Mouse (Mus musculus): Measurements from ENCODE around the gene Smco2.
A peak's percentile ranks its signal among the peaks of the same experiment; 100 is the strongest.
"Not testable (repeated sequence)": the region's sequence is repeated elsewhere in the genome, so short reads cannot be mapped to it uniquely, and the experiment has no call there.

Smco2 gene

GRCm38 (mm10) chr6:146863154-146863553 lies 13.2 kb downstream of the Smco2 start:
- DNase-seq = no peak

GRCm38 (mm10) chr6:146864370-146864769 lies 14.5 kb downstream of the Smco2 start:
- not testable (repeated sequence) for DNase-seq

DNA sequence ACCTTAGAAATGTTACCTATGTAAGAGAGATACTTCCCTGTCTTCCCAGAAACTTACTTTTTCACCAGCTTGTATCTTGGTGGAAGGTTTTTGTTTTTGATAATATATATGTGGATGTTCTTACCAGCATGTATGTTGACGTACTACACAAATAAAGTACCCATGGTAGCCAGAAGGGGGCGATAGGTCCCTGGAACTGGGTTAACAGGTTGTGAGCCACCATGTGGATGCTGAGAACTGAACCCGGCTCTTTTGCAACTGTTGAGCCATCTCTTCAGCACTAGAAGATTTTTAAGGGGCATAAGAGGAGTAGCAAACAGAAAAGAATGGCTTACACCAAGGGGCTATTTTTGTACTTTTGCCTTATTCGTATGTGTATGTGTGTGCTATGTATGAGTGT lies 15.8 kb downstream of the Smco2 start:
- DNase-seq = no peak

DNA sequence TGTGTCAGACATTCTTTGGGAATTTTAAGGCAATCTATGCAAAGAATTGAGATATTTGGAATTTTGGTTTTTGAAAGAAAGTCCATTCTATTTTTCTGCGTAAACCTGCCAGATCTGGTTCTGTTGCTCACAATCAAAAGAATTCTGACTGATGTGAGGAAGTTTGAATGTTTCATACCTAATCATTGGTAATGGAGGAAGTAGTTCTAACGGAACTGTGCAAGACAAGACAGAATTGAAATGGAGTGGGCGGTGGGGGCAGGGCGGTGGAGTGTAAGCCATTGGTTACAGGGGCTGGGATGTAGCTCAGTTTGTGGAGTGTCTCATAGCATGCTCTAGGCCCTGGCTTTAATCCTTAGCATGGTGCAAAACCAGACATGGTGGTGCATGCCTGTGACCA lies 22.1 kb downstream of the Smco2 start:
- DNase-seq = no peak

DNA sequence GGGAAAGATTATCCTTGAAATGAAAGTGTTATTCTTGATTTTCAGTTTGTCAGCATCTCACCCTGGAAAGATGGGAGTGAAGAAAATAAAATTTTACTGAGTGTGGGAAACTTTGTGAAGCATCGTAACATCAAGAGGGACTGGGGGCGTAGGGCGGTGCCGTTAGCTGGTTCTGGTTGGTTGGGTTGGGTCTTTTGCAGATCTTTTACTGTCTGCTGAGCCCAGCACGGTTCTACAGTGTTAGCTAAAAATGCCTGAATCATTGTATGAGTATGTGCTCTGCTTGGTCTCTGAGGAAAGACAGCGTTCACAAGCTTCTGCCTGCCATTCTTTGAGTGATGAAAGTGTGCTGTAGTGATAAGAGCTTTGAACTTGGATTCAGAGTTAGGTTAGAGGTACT lies 24.5 kb downstream of the Smco2 start:
- no peak for DNase-seq

- no peak for DNase-seq
These were observed 26.9 kb downstream of the Smco2 start for GRCm38 (mm10) chr6:146876820-146877219.

- no peak for DNase-seq
These were observed 27.6 kb downstream of the Smco2 start for GRCm38 (mm10) chr6:146877425-146878045.

DNA sequence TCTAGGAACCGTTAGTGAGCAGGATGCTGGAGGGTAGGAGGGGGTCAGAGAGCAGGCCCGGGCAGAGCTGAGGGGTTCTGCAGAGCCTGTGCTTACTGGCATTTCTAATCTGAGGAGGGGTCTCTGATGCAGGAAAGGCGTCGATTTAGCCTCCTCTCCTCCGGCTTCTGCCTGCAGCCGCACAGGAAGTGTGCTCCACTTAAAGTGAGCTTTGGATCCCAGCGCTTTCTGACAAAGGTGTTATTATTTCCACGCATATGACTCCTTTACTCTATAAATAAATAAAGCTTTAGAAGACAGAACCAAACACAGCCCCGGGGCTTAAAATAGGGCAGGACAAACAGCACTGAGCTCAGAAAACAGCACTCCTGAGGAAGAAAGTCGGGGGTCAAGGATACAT lies 29.0 kb downstream of the Smco2 start:
- no peak for DNase-seq

- DNase-seq = no peak
These were observed 30.0 kb downstream of the Smco2 start for GRCm38 (mm10) chr6:146879856-146880255.

DNA sequence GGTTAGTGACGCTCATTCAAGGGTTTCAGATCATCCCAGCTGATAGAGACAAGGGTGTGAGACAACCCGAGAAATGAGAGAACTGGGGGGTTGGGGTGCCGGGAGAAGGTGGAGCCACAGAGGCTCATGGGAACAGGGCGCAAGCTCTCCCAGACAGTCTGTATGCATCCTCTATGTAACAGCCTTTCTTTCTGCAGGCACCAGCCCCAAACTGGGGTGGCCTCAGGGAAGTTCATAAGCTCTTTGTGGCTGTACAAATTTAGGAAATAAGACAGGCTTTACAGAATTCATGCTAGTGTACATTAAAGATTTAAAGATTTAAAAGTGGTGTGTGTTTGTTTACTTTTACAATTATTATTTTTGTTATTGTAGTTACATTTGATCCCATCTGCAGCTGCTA lies 30.4 kb downstream of the Smco2 start:
- no peak for DNase-seq

DNA sequence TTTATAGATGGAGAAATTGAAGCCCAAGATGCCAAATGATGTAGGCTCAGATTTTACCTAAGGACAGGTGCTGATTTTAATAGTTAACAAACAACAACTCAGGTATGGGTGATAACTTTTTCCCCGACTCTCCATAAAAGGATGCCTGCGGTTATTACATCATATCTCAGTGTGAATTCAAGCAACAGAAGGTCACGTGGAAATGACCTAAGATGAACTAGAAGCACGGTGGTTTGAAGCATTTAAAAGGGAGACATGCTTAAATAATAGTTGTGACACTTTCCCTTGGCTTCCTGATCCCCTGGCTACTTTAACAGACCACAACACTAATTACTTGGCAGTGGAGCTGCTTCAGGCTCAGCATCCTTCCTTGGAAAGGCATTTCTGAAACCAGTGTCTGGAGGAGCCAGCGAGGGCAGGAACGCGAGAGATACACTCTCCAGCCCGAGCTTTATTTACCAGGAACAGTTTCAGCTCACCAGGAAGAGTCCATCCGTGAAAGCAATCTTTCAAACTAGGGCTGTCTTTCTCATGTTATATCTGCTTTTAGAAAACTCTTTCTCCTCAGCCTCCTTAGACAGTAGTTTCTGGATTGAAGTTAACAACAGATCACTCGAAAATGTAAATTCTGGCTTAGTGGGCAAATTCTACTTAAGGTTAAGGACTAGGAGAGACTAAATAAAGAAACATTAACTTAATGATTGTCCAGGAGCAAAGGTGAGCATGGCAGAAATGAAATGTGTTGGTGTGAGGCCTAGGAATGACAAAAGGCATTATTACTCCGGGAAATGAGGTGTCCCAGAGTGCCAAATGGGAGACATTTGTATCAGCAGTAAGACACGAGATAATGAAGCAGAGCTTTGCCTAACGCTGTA lies 32.2 kb downstream of the Smco2 start:
- DNase-seq = no peak

- no peak for DNase-seq
These were observed 33.5 kb downstream of the Smco2 start for GRCm38 (mm10) chr6:146883426-146883825.

DNA sequence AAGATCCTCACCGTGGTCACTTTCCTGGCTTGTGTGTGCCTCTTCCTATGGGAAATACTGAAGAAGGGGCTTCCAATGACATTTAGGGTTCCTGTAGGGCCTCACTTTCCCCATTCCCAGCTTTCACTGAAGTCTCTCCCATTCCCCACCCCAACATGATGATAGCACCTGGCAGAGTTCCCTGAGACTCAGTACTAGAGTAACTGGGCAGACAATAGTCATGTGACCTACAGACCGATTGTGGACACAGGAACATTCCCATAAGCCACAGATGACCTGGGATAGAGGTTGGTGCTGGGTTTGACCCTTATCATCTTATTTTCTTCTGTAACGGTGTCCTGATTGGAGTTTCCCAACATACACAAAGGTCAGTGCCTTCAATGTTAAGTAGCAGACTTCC lies 34.3 kb downstream of the Smco2 start:
- DNase-seq = no peak

- DNase-seq = peak; percentile 78
These were observed 34.9 kb downstream of the Smco2 start for GRCm38 (mm10) chr6:146884851-146885250.

DNA sequence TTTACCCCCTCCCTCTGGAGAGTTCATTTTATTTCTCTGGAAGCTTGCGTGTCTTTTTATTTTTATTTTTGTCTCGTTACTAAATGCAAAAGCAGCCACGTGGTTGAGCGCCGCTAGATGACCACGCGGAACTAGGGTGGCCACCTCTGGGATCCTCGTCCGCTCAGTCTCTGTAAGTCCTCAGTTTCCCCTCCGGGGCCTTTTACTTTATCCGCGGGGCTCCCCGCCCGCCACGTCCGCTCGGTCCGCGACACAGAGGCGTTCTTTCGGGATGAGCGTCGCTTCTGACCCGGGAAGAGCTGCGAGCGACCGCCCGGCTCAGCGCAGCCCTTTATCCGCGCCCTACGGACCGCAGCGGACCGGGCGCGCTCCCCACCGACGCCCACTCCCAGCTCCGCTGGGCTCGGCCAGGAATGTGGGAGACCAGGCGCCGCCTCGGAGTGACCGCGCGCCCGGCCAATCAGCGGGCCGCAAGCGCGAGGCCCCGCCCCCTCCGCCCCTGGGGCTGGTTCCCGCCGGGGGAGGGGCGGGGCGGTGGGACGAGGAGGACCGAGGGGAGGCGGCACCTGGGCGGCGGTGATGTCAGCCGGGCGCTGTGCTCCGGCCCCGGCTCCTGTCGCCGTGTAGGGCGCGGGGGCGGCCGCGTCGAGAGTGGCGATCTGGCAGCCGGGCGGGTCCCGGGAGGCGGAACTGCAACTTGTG lies 38.2 kb downstream of the Smco2 start, which contains the start of gene Ppfibp1:
TSS of gene Ppfibp1 (plus strand) at position 530 of the 702 bp plus-strand sequence.
- peak; percentile 95 for DNase-seq

DNA sequence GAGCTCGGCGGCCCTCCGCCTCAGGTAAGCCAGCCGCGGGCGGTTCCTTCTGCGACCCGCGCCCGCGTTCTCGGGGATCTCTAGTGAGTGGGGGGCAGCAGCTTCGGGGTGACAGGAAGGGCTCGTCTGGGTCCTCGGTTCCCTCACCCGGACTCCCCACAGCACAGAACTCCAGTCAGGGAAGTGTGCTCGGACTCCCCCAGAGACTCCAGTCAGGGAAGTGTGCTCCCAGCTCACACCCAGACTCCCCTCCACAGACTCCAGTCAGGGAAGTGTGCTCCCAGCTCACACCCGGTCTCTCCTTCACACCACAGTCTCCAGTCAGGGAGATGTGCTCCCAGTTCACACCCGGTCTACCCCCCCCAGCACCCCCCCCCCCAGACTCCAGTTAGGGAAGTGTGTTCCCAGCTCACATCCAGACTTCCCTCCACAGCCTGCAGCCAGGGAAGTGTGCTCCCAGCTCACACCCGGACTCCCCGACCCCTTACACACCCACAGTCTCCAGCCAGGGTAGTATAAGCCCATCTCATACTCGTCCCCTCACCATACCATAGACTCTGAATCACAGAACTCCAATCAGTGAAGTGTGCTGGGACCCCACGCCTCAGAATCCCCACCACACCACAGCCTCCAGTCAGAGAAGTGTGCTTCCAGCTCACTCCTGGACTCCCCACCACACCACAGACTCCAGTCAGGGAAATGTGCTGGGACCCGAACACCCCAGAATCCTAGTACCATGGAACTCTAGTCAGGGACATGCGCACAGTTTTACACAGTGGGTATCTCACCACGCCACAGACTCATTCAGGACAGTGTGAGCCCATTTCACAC lies 39.0 kb downstream of the Smco2 start:
- no peak for DNase-seq

DNA sequence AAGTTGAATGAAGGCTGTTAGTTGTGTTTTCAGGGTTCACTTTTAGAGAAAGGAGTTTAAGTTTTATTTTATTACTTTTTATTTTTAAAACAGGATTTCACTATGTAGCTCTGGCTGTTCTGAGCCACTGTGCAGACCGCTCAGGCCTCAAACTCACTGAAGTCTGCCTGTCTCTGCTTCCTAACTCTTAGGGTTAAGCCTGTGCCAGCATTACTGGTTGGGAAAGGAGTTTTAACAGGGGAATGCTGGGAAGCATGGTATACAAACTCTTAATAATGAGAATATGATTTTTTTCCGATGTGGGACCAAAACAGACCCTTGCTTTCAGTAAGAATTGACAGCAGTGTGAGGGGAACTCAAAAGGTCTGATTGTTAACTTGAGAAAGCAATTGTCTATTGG lies 40.3 kb downstream of the Smco2 start:
- DNase-seq = no peak

DNA sequence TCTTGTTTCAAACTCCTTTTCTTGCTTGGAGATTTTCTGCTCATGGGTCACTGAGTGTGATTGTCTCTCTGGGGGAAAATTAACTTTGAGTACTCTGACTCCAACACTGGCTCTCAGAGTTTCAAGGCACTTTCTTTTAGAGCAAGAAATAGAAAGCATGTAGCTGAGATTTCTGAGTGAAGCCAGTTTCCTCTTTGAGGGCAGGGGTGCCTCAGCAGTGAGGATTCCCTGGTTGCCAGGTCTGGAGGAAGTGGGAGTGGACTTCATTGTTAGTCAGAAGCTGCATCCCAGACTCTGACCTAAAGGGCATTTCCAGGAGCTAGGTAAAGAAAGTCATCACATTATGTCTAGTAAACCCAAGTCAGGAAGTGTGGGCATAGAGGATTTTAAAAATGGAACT lies 40.7 kb downstream of the Smco2 start:
- DNase-seq = no peak

GRCm38 (mm10) chr6:146893890-146894289 lies 44.0 kb downstream of the Smco2 start:
- DNase-seq = no peak

DNA sequence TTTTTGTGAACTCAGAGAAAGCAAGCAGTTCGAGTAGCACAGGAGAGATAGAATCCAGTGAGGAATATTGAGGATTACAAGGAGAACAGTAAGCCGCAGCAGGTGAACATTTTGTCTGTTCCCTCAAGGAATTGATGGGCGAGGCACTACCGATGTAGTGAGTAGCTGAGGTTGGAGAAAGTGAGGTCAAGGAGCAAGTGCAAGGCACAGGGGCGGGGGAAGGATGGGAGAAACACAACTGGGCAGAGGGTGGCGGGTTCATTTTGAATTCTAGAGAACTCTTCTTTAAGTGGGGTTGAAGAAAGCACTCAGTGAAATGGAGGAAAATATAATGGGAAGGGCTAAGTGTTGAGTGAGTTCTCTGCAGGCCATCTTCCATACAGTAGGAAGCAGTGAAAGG lies 48.8 kb downstream of the Smco2 start:
- DNase-seq = no peak

DNA sequence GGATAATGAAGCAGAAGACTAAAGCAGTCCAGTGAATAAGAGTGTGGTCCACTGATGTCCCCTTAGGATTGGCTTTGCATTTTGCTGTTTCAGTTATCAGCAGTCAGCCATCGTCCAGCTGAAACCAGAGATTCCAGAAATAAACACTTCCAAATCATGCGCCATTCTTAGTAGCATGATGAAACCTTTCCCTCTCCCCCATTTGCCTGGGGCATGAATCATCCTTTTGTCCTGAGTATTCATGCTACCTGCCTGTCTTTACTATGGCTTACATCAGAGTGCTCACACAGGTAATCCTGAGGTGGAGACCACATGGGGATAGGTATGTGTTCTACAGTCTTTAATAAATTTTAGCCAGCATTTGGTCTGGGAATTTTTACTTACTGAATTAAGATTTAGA lies 49.7 kb downstream of the Smco2 start:
- DNase-seq = no peak

- no peak for DNase-seq
These were observed 52.0 kb downstream of the Smco2 start for GRCm38 (mm10) chr6:146901929-146902328.

GRCm38 (mm10) chr6:146903632-146904031 lies 53.7 kb downstream of the Smco2 start:
- DNase-seq = no peak
